Mouse (Mus musculus) thymus, adult 2 months (tissue): ENCODE data around the gene Clcn7. TPM values are rescaled to one million over a fixed set of nuclear protein-coding genes. Genes with fewer than 3 reads are reported as not detected.

Experiments
- DNase-seq: peaks from one replicate; pipeline ENCODE4 v3.0.0; 2021
- H3K27ac ChIP-seq: fragments of 200-500 bp; 2 replicates; pipeline ENCODE4 v1.5.1; 2012; ENCODE audit warnings: low read length, control low read depth; ENCODE audit not compliant: control insufficient read depth, insufficient read depth
- H3K27me3 ChIP-seq: fragments of 200-500 bp; 2 replicates; pipeline ENCODE4 v1.6.1; 2012; ENCODE audit warnings: mild to moderate bottlenecking, low read length, moderate library complexity, mixed read lengths; ENCODE audit not compliant: control insufficient read depth, insufficient read depth
- H3K36me3 ChIP-seq: fragments of 200-500 bp; 2 replicates; pipeline ENCODE4 v1.6.1; 2012; ENCODE audit warnings: mild to moderate bottlenecking, low read length, moderate library complexity; ENCODE audit not compliant: control insufficient read depth, insufficient read depth
- H3K4me1 ChIP-seq: fragments of 200-500 bp; replicated peaks from 2 replicates; pipeline ENCODE4 v1.6.1; 2012; ENCODE audit warnings: low read length; ENCODE audit not compliant: control insufficient read depth, insufficient read depth
- H3K4me3 ChIP-seq: fragments of 200-500 bp; 2 replicates; pipeline ENCODE4 v1.5.1; 2012; ENCODE audit warnings: mild to moderate bottlenecking, low read length, control low read depth, moderate library complexity; ENCODE audit not compliant: control insufficient read depth, insufficient read depth
- CTCF ChIP-seq: fragments of 200-500 bp; IDR thresholded peaks from 2 replicates; pipeline ENCODE4 v1.5.1; 2012; ENCODE audit warnings: mild to moderate bottlenecking, control low read depth, low read length, moderate library complexity, borderline replicate concordance; ENCODE audit not compliant: control insufficient read depth, poor library complexity, insufficient read depth; ENCODE audit errors: extremely low read depth
- POLR2A ChIP-seq: fragments of 200-500 bp; IDR thresholded peaks from 2 replicates; pipeline ENCODE4 v1.6.1; 2012; ENCODE audit warnings: mild to moderate bottlenecking, low read length, control low read depth, moderate library complexity; ENCODE audit not compliant: control insufficient read depth, poor library complexity, insufficient read depth; ENCODE audit errors: extremely low read depth
- WGBS: fragments of 180-500 bp; shearing (Covaris S2); methylation state at CpG from one replicate; pipeline ENCODE4 v1.1.7; 2018; 5-methylcytosine and 5-hydroxymethylcytosine counted together
- polyA plus RNA-seq: library from polyadenylated mRNA; depleted of rRNA; stranded (reverse); fragments of >200 nt; gene quantifications from 2 replicates; pipeline ENCODE4 v1.2.3, GENCODE M21; 2012; rRNA removed

The Clcn7 gene
- 43.4 and 45.9 TPM in 2 replicates for polyA plus RNA-seq

DNA sequence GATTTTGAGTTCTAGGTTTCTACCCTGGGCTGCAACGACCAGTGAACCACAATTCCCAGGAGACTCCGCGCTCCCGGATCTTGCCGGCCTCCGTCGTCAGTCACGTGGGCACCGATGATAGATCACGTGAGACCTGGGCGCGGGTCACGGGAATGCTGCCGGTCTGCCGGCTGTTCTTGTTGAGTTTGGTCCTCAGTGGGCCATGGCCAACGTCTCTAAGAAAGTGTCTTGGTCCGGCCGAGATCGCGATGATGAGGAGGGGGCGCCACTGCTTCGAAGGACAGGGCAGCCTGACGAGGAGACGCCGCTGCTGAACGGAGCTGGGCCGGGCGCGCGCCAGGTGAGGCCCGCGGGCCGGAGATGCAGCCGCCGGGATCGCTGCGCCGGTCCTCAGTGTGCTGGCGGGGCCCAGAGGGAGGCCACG, at the start of gene Clcn7:
Gene Clcn7 (plus strand): TSS at position 117 of the 424 bp plus-strand sequence.
- peak; percentile 91 for DNase-seq

DNA sequence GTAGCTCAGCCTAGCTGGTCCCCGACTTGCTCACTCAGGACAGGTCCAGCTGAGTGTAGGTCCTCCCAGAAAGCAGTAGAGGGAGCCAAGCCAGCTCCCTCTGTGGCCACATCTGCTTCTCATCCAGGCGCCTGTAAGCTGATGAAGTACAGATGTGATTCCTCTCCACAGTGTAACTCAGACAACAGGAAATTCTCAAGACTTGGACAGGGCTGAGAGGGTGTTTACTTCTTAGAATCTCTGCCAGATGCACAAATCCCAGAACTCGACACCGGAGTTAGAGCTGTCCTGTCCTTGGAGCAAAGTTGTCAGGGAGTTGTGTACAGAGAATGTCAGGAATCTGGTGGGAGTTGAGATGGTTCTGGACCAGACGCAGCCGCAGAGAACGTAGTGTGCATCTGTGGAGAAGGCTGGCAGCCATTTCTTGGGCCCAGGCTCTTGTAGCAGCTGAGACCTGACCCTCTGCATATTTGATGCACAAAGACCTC, 49.7 kb upstream of the Clcn7 start, which contains the start of gene Tmem204:
Gene Tmem204 (minus strand): TSS at position 148 of the 488 bp plus-strand sequence.
- H3K4me1 ChIP-seq = no peaks in the 10 kb centered on the region
- no peak within 1 kb of the TSS for H3K27ac ChIP-seq
- H3K36me3 ChIP-seq = no peaks in the 10 kb centered on the region
- H3K4me3 ChIP-seq = no peak within 1 kb of the TSS
- TF ChIP-seq POLR2A (no peak), CTCF (no peak)
- no peak for DNase-seq
- no peaks in the 10 kb centered on the region for H3K27me3 ChIP-seq
- 76% methylated on average over 7 of the region's 7 CpGs for WGBS

More for the DNA sequence above, at the start of gene Clcn7:
- no peaks in the 10 kb centered on the region for H3K36me3 ChIP-seq
- under 1% methylated on average over 40 of the region's 40 CpGs for WGBS
- TF ChIP-seq CTCF = no peak
- TF ChIP-seq POLR2A = peak; percentile 56; the same call in 1 of the 2 replicates
- no peaks in the 10 kb centered on the region for H3K27me3 ChIP-seq
- H3K27ac ChIP-seq = no peak within 1 kb of the TSS
- peaks cover 5% of the 10 kb centered on the region for H3K4me1 ChIP-seq
- peak within 1 kb of the TSS; percentile 84 for H3K4me3 ChIP-seq

DNA sequence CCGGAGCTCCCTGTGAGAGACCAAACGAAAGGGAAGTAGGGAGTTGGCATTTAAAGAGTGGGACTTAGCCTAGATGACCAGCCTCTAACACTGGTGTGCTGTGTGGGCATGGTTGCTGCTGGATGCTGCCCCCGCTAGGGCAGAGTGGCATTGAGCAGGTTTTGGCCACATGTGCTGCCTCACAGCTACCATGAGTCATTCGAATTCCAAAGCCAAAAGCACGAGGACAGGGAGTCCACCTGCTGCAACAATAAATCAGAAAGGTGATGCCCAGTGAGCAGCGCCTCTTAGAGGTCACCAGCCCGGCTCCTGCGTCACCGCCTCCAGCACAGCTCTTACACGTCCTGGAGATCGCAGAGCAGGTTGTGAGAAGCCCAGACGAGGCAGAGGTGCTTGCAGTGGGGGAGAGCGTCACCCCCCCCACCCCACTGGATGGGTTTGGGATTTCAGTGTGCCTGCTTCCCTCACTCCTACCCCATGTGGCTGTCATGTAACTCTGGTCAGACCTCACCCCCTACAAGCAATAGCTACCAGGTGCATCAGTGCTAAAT, 48.3 kb upstream of the Clcn7 start:
- Histone ChIP-seq H3K36me3 (no peaks in the 10 kb centered on the region), H3K27me3 (no peaks in the 10 kb centered on the region), H3K4me3 (no peak overlapping the region), H3K4me1 (no peaks in the 10 kb centered on the region), H3K27ac (no peak overlapping the region)
- TF ChIP-seq CTCF (no peak), POLR2A (no peak)
- DNase-seq = no peak
- 88% methylated on average over 13 of the region's 13 CpGs for WGBS

DNA sequence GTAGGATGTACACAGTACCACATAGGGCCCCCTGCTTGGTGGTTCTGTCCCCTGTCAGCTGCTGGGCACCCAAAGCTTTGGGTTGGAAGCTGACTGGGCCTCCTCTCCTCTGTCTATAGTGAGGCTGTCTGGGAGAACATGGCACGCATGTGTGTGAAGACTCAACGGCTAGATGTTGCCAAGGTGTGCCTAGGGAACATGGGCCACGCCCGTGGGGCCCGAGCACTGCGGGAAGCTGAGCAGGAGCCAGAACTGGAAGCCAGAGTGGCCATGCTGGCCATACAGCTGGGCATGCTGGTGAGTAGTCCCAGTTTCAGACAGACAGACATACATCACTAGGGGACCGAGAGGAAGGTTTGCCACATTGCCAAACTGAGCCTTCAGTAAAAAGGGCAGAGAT, 46.5 kb upstream of the Clcn7 start:
- Histone ChIP-seq H3K27ac (no peak overlapping the region), H3K4me1 (no peaks in the 10 kb centered on the region), H3K36me3 (no peaks in the 10 kb centered on the region), H3K4me3 (no peak overlapping the region), H3K27me3 (no peaks in the 10 kb centered on the region)
- DNase-seq = no peak
- over 99% methylated on average over 7 of the region's 7 CpGs for WGBS
- TF ChIP-seq POLR2A (no peak), CTCF (no peak)

DNA sequence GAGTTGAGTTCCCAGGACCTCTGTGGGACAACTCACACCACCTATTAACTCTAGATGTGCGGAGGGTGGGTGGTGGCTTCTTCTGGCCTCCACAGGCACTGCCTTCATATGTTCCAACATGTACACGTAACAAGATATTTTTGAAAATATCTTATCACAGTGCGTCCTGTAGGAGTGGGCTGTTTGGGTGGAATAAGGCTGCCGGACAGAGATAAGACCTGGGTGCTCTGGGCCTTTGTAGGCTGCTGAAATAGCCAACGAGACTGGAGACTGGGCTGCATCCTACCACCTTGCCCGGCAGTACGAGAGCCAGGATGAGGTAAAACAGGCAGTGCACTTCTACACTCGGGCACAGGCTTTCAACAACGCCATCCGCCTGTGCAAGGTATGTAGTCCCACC, 44.0 kb upstream of the Clcn7 start:
- TF ChIP-seq POLR2A (no peak), CTCF (no peak)
- no peak for DNase-seq
- Histone ChIP-seq H3K4me3 (no peak overlapping the region), H3K27me3 (no peaks in the 10 kb centered on the region), H3K36me3 (no peaks in the 10 kb centered on the region), H3K27ac (no peak overlapping the region), H3K4me1 (no peaks in the 10 kb centered on the region)
- WGBS = 96% methylated on average over 10 of the region's 10 CpGs

DNA sequence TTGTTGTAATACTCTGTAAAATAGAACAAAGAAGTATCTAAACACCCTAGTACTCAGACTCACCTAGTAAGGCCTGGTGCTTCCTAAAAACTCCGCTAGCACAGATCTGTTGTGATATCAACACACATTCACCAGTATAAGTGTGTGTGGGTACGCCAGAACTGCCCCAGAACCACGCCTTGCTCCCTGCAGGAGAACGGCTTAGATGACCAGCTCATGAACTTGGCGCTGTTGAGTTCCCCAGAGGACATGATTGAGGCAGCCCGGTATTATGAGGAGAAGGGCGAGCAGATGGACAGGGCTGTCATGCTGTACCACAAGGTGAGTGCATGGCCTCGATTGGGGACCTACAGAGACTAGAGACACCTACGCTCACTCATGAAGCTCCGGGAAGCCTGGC, 42.7 kb upstream of the Clcn7 start:
- DNase-seq = no peak
- Histone ChIP-seq H3K27me3 (no peaks in the 10 kb centered on the region), H3K36me3 (no peaks in the 10 kb centered on the region), H3K27ac (no peak overlapping the region), H3K4me3 (no peak overlapping the region), H3K4me1 (no peaks in the 10 kb centered on the region)
- 97% methylated on average over 10 of the region's 10 CpGs for WGBS
- TF ChIP-seq POLR2A (no peak), CTCF (no peak)
